Mouse (Mus musculus) CD4-positive, CD25-positive, alpha-beta regulatory T cell, adult 2 months (primary cell): ENCODE data around the gene Themis.
A peak's percentile ranks its signal among the peaks of the same experiment; 100 is the strongest.

Experiments
- DNase-seq: peaks from one replicate; pipeline ENCODE4 v3.0.0-alpha.2; 2012; ENCODE audit warnings: low read depth, low spot score

Gene Themis

DNA sequence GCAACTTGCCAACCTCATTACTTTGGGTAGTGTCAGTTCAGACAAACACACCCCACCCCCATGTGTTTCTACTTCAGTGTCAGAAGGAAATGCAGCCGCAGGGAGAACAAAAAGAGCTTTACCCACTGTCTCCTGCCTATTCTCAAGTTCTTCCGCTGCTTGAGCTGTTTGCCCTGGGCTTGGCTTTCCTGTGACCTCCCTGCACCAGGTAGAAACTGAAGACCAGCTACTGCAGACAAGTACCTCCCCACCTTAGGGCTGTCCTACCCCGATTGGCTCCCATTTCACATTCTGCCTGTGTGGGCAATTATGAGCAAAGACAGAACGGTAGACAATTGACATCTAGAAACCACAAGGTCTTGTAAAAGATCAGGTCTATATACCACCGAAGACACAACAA is at the start of gene Themis:
TSS of gene Themis (plus strand) at position 100 of the 400 bp plus-strand sequence.
- DNase-seq, result peak; percentile 77

GRCm38 (mm10) chr10:28619415-28619814 is 48.7 kb upstream of the Themis start:
- DNase-seq, result peak; percentile 10

GRCm38 (mm10) chr10:28636096-28636495 is 32.1 kb upstream of the Themis start:
- no peak for DNase-seq

DNA sequence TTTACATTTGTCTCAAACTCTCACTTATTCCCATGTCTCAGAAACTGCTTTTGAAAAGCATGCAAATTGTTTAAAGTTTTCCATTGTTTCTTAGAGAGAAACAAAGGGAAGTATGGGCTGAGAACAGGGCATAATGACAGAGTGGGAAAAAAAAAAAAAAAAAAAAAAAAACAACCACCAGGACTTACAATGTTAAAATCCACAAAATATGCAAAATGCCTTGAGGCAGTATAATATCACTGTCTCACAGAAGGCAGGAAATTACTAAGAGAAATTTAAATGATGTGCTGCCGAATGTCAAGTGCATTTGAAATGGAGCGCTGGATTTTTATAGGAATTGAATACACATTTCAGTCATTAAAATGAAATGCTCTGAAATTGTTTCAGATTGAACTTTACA is 26.3 kb upstream of the Themis start:
- no peak for DNase-seq

DNA sequence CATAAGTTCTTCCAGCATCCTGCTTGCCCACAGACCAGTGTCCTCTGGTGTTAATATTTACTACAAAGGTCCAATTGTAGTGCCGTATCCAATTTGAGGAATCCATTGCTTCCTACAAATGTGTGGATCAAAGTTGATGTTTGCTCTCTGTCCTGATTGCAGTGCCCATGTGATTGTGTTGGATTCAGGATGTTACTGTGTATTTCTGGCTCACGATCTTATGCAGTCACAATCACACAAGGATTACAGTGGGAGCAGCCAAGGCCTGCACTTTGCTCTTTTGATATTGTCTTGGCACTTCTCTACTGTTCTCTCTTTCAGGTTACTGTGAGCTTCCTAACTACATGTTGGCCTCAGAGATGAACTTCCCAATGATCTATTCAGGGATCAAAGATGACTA is 20.3 kb upstream of the Themis start:
- no peak for DNase-seq

DNA sequence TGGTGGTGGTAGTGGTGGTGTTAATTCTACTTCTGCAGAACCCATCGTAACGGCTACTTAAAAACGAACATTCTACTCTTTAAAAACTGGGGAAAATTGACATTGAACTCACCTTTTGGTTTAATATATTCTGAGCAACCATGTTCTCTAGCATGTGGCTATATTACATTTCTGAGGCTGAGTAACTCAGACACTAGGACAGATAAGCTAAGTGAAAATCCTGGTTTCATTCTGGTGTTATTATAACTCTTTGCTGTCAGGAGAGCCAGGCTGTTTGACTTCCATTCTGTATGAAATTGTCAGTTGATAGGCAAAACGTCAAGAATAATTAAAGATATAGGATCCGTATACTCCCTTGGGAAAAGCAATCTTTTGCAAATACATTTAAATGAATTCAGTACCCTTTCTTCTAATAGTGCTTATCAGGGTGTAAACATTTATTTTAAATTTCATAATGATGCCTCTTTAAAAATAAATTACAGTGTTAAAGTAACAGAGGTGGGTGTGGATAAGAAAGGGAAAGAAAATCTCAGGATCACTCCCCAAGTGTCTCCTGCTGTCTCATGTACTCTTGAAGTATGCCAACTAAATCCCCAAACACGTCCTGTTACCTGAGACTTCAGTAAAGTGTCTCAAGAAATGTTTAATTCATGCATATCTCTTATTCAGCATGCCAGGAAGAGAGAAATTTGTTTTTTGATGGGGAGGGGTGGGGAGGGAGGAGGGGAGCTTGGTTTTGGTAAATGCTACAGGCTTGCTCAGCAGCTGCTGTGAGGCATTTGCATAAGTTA is 18.9 kb upstream of the Themis start:
- DNase-seq, result no peak

DNA sequence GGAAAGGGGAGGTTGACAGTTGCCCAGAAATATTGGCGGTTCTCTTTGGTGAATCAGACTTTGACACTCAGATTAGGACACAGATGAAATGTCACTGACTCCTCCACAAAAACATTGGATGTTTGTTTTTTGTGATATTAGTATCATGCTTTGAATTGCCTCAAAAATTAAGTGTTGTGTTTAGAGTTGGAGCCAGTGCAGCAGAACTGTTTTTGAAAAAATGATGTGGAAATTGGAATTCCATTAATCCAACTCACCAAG is 18.3 kb upstream of the Themis start:
- DNase-seq, result no peak

- DNase-seq, result no peak
These were observed 16.2 kb upstream of the Themis start for GRCm38 (mm10) chr10:28651910-28652309.

DNA sequence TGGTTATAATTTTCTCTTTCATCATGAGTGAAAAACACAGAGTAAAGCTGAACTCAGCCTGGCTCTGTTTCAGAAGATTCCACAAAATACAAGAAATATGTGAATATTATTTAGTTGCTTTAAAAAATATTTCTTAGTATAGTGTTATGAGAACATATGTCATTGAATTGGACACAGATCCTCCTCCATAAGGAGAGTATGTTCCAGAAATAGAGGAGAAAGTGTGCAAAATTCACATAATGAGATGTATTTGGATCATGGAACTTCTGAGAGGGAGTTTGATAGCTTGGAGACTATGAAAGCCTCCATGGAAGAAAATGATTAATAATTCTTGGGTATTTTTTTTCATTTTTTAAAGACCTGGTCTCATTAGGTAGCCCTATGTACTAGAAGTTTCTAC is 13.4 kb upstream of the Themis start:
- no peak for DNase-seq

GRCm38 (mm10) chr10:28665141-28665540 is 3.0 kb upstream of the Themis start:
- DNase-seq, result no peak

DNA sequence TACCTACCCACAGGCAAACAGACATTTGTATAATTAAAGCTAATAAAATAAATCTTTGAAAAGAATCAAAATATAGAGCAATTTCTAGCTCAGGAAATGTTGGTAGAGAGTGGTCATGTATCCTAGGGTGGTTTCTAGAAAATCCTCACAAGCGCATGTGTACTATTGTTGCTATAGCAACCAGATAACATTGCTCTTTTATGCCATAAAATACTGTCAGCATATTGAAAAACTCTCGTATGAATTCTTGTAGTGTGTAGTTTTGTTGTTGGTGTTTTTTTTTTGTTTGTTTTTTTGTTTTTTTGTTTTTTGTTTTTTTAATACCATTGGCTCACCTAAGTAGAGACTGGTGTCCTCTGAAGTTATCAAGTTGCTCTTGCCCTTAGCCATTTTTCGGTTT is 5.8 kb downstream of the Themis start:
- peak; percentile 45 for DNase-seq

GRCm38 (mm10) chr10:28675337-28675736 is 7.2 kb downstream of the Themis start:
- no peak for DNase-seq

DNA sequence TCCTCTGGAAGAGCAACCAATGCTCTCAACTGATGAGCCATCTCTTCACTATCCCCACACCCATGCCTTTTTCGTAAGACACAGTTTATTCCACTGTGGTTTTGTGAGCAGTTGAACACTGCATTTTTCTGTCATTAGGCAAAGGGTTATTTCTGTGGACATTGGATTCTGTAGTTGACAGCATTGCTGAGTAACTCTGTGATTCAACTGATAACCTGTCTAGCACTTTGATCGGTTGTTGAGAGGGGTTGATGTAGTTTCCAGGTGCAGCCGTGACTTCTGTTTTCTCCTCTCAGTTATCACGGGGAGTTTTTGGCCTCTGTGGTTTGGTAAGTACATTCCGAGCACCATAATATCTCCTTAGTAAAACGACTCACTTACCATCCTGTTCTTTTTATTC is 26.8 kb downstream of the Themis start:
- peak; percentile 44 for DNase-seq

DNA sequence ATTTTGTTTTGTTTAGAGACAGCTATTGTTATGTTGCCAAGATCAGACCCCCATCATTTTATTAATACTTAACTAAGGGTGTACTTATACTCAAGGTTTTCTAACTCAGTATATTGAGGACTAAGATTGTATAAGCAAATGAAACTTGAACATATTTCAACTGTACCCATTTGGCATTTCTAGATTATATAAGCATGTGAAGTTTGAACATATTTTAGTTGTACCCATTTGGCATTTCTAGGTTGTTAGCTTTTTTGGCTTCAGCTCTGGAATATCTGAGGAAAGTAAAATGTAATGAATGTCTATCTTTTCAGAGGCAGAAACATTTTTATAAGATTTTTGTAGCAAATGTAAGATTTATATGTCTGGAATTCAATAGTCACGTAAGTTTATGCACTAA is 27.9 kb downstream of the Themis start:
- no peak for DNase-seq

GRCm38 (mm10) chr10:28698175-28698574 is 30.0 kb downstream of the Themis start:
- no peak for DNase-seq

- no peak for DNase-seq
These were observed 53.7 kb downstream of the Themis start for GRCm38 (mm10) chr10:28721828-28722227.

DNA sequence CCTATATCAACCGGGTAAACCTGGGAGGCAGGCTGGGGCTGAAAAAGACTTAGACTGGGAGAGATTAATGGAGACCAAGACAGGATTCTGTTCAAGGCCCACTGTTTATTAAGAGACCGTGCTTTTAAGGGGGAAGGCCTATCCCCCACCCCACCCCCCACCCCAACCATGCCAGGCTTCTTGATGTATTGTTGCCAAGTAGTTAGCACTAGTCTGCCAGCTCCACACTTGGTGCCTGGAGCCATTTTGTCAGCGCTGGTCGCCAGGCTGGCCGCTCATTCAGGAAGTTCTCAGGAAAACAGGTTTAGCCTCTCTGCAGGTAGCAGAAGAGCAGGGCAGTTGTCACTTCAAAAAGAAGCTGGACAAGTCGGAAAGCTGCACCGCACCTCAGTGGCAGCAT is 55.1 kb downstream of the Themis start:
- DNase-seq, result no peak

DNA sequence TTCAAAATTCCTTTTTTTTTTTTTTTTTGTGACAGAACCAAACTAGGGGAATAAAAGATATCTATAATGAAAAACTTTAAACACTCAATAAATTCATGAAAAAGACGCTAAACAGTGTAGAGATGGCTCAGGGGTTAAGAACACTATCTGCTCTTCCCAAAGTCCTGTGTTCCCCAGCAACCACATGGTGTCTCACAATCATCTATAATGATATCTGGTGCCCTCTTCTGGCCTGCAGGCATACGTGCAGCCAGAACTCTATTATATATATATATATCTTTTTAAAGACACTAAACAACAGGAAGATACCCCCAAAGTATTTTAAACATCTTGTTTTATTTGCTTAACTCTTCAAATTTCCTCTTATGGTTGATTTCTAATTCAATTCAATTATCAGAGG is 62.0 kb downstream of the Themis start:
- peak; percentile 67 for DNase-seq

GRCm38 (mm10) chr10:28737953-28738352 is 69.8 kb downstream of the Themis start:
- DNase-seq, result no peak

- DNase-seq, result no peak
These were observed 78.3 kb downstream of the Themis start for GRCm38 (mm10) chr10:28746426-28746825.

DNA sequence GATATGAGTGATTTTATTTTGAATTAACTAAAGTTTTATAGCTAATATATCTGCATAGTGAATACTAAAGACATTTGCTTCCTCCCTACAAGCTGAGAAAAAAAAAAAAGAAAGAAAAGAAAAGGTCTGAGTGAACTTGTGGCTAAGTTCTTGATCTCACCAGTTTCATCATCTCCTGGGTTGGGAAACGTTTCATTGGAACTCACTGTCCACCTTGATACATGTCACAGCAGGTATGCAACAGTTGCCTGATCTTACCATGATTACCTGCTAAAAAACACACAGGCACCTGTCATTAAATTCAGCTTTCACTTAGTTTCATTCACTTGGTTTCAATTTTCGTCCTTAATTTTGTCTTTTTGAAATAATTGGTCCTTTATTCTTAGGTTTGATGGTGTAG is 85.2 kb downstream of the Themis start:
- DNase-seq, result no peak

GRCm38 (mm10) chr10:28754927-28755326 is 86.8 kb downstream of the Themis start:
- no peak for DNase-seq

- DNase-seq, result peak; percentile 16
These were observed 108.7 kb downstream of the Themis start for GRCm38 (mm10) chr10:28776777-28777402.

GRCm38 (mm10) chr10:28799469-28799868 is 131.3 kb downstream of the Themis start:
- DNase-seq, result no peak
